Mouse (Mus musculus) C2C12 (cell line): ENCODE measurements around the gene Cep250. TPM values are rescaled to one million over a fixed set of nuclear protein-coding genes. Genes with fewer than 3 reads are reported as not detected.

Experiments
- H3K27me3 ChIP-seq: one replicate; pipeline ENCODE4 v1.6.1; 2011; ENCODE audit not compliant: control insufficient read depth, insufficient read depth, insufficient read length
- H3K36me3 ChIP-seq: one replicate; pipeline ENCODE4 v1.6.1; 2011; ENCODE audit not compliant: control insufficient read depth, insufficient read depth
- H3K4me3 ChIP-seq: one replicate; pipeline ENCODE4 v1.5.1; 2011; ENCODE audit warnings: mild to moderate bottlenecking, control low read depth; ENCODE audit not compliant: poor library complexity, insufficient read depth, severe bottlenecking
- H3K79me2 ChIP-seq: one replicate; pipeline ENCODE4 v1.6.1; 2011; ENCODE audit not compliant: control insufficient read depth, insufficient read depth
- H3K79me3 ChIP-seq: one replicate; pipeline ENCODE4 v1.6.1; 2011; ENCODE audit warnings: low read depth, control low read depth
- H3ac ChIP-seq: one replicate; pipeline ENCODE3; 2011; ENCODE audit warnings: low read depth; ENCODE audit not compliant: control insufficient read depth, insufficient read length
- CEBPB ChIP-seq: IDR thresholded peaks from one replicate; pipeline ENCODE4 v1.6.1; 2011; ENCODE audit warnings: low read depth, mild to moderate bottlenecking, control low read depth, moderate library complexity
- CTCF ChIP-seq: IDR thresholded peaks from one replicate; pipeline ENCODE4 v1.5.1; 2011; ENCODE audit not compliant: control insufficient read depth, insufficient read depth, insufficient read length
- FOSL1 ChIP-seq: IDR thresholded peaks from one replicate; pipeline ENCODE4 v1.8.0; 2011; ENCODE audit warnings: mild to moderate bottlenecking, low read length; ENCODE audit not compliant: poor library complexity, insufficient read depth, severe bottlenecking
- MAX ChIP-seq: IDR thresholded peaks from one replicate; pipeline ENCODE4 v1.6.1; 2011; ENCODE audit warnings: mild to moderate bottlenecking, control low read depth
- MYOD1 ChIP-seq: IDR thresholded peaks from one replicate; pipeline ENCODE4 v1.6.1; 2011; ENCODE audit warnings: low read depth; ENCODE audit not compliant: control insufficient read depth, insufficient read length
- MYOG ChIP-seq: IDR thresholded peaks from one replicate; pipeline ENCODE4 v1.6.1; 2011; ENCODE audit not compliant: control insufficient read depth, insufficient read length; ENCODE audit errors: extremely low read depth
- USF1 ChIP-seq: IDR thresholded peaks from one replicate; pipeline ENCODE4 v1.6.1; 2011; ENCODE audit warnings: low read depth, mild to moderate bottlenecking, control low read depth, moderate library complexity
- polyA plus RNA-seq: library from polyadenylated mRNA; unstranded; fragments of >200 nt; fragmentation: generic; extraction: Trizol; gene quantifications from one replicate; pipeline ENCODE4 v1.2.1, GENCODE M21; 2012; ENCODE audit warnings: missing spikeins

Gene Cep250
- polyA plus RNA-seq, 1 experiment = 24.1 TPM

DNA sequence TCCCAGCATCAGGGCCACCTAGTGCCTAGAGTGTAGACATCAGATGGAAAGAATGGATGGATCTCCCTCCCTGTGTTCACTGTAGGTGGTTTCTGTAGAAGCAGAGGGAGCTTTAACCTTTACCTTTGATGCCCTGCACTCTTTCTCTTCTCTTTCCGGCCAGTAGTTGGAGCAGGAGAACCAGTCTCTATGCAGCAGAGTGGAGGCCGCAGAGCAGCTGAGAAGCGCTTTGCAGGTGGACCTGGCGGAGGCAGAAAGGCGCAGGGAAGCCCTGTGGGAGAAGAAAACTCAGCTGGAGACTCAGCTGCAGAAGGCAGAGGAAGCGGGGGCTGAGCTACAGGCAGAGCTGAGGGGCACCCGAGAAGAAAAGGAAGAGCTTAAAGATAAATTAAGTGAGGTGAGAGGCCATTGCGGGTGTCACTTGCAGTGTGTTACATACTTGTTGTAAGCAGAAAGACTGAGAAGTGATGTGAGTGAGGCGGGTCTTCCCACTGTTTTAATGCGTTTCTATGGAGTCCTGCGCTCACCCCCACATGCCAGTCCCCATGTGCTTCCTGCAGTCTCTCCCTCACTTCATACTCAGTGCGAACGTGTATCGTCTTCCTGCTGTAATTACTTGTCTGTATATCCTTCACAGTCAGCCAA, 18.0 kb downstream of the Cep250 start:
- Histone ChIP-seq H3K27me3 (no peaks in the 10 kb centered on the region), H3K4me3 (no peak overlapping the region), H3ac (no peak overlapping the region), H3K79me3 (no peaks in the 10 kb centered on the region), H3K36me3 (peaks cover 83% of the 10 kb centered on the region), H3K79me2 (no peaks in the 10 kb centered on the region)
- no peak for TF ChIP-seq USF1
- no peak for TF ChIP-seq MAX
- TF ChIP-seq CTCF = no peak
- TF ChIP-seq MYOG = no peak
- TF ChIP-seq MYOD1 = no peak
- TF ChIP-seq FOSL1 = no peak
- no peak for TF ChIP-seq CEBPB

DNA sequence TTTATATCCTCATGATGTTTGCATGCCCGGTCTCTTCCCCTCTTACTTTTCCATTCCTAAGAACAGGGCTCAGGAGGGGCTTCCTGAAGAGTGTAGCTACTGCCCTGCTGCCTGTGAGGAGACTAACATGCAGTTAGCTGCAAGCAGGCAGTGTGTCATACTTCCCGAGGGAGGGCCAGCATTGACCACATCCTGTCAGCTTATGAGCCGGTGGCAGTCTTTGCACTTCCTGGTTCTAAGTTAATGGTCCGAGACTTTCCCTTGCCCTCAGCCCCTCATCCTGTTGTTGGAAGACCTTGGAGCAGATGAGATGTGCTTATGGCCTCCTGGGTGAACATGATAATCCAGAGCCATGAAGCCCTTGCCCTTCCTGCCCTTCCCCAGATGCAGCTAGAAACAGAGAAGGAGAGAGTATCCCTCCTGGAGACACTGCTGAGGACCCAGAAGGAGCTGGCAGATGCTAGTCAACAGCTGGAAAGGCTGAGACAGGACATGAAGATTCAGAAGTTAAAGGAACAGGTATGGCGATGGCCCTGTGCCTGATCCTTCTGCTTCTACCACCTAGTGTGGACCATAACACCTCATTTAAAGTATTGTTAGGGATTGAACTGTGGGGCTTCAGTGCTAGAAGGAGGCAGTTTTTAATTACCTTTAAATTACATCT, 23.2 kb downstream of the Cep250 start:
- Histone ChIP-seq H3ac (peak overlapping the region; percentile 49), H3K36me3 (peaks cover 90% of the 10 kb centered on the region), H3K79me2 (peaks cover 22% of the 10 kb centered on the region), H3K27me3 (no peaks in the 10 kb centered on the region), H3K79me3 (peaks cover 9% of the 10 kb centered on the region), H3K4me3 (peak overlapping the region; percentile 16)
- TF ChIP-seq CEBPB (no peak), FOSL1 (no peak), CTCF (no peak), MYOD1 (no peak), USF1 (no peak), MAX (no peak), MYOG (no peak)

DNA sequence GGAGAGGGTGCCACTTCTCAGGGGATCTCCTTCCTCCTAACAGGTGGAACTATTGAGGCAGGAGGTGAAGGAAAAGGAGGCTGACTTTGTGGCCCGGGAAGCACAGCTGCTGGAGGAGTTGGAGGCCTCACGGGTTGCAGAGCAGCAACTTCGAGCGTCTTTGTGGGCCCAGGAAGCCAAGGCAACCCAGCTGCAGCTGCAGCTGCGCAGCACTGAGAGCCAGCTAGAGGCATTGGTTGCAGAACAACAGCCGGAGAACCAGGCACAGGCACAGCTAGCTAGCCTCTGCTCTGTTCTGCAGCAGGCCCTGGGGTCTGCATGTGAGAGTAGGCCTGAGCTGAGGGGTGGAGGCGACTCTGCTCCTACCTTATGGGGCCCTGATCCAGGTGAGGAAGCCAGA, 29.5 kb downstream of the Cep250 start:
- Histone ChIP-seq H3K79me3 (peaks cover 2% of the 10 kb centered on the region), H3K36me3 (peaks cover 98% of the 10 kb centered on the region), H3ac (no peak overlapping the region), H3K27me3 (no peaks in the 10 kb centered on the region), H3K4me3 (no peak overlapping the region), H3K79me2 (peaks cover 7% of the 10 kb centered on the region)
- TF ChIP-seq CEBPB (no peak), MYOG (no peak), MAX (no peak), USF1 (no peak), MYOD1 (no peak), FOSL1 (no peak), CTCF (no peak)

DNA sequence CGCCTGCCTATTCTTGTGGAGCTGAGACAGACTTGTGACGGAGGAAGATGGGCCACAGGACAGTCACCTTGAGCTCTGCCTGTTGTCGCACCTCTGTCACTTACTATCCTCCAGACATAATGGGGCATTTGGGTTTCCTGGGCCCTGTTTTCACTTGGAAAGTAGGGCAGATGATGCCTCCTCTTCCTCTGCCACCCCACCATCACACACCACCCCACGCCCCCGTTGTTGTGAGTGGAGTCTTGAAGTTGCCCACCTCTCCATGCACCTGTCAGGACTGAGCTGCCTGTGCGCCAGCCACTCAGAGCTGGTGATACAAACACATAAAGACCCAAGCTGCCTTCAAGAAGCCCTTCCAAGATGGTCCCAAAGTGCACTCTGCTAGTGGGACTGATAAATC, 30.9 kb downstream of the Cep250 start:
- Histone ChIP-seq H3ac (no peak overlapping the region), H3K79me3 (no peaks in the 10 kb centered on the region), H3K79me2 (no peaks in the 10 kb centered on the region), H3K36me3 (peaks cover 95% of the 10 kb centered on the region), H3K27me3 (no peaks in the 10 kb centered on the region), H3K4me3 (no peak overlapping the region)
- no peak for TF ChIP-seq CEBPB
- TF ChIP-seq USF1 = no peak
- no peak for TF ChIP-seq CTCF
- no peak for TF ChIP-seq MYOD1
- TF ChIP-seq MYOG = no peak
- TF ChIP-seq FOSL1 = no peak
- TF ChIP-seq MAX = no peak

DNA sequence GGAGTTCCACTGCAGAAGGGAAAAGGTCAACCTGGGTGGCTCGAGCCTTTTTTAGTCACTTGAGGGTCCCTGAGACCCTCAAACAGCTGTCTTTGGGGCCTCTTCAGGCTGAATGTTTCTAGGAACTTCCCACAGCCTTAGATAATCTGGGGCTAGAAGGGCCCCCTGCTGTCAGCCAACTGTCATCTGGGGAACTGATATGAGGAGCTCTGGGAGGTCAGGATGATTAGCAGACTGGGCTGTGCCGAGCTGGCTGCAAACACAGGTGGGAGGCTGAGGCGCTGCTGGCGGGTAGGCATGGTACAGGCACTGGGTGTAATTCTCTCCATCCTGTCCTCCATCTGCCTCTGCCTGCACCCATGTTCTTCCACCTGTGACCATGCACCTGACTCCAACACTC, 32.8 kb downstream of the Cep250 start:
- no peaks in the 10 kb centered on the region for H3K79me2 ChIP-seq
- no peak overlapping the region for H3ac ChIP-seq
- H3K36me3 ChIP-seq = peaks cover 93% of the 10 kb centered on the region
- TF ChIP-seq USF1 = no peak
- no peak for TF ChIP-seq CTCF
- no peak for TF ChIP-seq MAX
- no peak for TF ChIP-seq MYOG
- TF ChIP-seq FOSL1 = no peak
- TF ChIP-seq CEBPB = no peak
- no peak for TF ChIP-seq MYOD1
- H3K4me3 ChIP-seq = no peak overlapping the region
- no peaks in the 10 kb centered on the region for H3K79me3 ChIP-seq
- H3K27me3 ChIP-seq = no peaks in the 10 kb centered on the region
